Mouse (Mus musculus) kidney, postnatal 4 days (tissue): ENCODE measurements at regions not wholly inside any gene's neighbourhood (a gene's known extent, or its start where the extent isn't known, plus 50 kb on each side); places are given as distances from the start of the nearest gene placed in this dataset.
A peak's percentile ranks its signal among the peaks of the same experiment; 100 is the strongest.
"Not testable (repeated sequence)": the region's sequence is repeated elsewhere in the genome, so short reads cannot be mapped to it uniquely, and the experiment has no call there.

Experiments used
- DNase-seq, 2 experiments: peaks; one replicate each; pipeline ENCODE4 v3.0.0; 2021; ENCODE audit warnings: mixed read lengths in 2 of 2

DNA sequence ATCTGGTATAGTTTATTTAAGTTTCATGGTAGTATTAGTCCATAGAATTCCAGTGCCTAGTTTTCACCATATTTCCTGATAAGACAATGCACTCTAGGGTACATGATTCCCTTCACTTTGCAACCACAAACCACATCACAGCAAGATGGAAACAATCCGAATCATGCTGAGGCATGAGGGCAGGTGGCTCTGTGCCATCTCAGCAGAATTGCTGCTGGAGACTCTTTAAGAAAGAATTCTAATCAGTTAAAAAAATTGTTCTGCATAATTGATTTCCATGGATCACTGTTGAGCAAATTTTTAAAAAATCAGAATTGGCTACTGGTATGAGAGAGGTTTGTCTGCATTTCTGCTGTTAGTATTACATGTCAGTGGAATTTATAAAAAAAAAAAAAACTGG, 1451.1 kb upstream of the Pcdh20 start:
- DNase-seq: no peak

GRCm38 (mm10) chr14:89920586-89920985, 1449.4 kb upstream of the Pcdh20 start:
- DNase-seq: not testable (repeated sequence)

GRCm38 (mm10) chr14:89898701-89899227, 1427.6 kb upstream of the Pcdh20 start:
- DNase-seq: peak; percentile 2 to 8

GRCm38 (mm10) chr14:89898135-89898534, 1426.9 kb upstream of the Pcdh20 start:
- DNase-seq: not testable (repeated sequence)

DNA sequence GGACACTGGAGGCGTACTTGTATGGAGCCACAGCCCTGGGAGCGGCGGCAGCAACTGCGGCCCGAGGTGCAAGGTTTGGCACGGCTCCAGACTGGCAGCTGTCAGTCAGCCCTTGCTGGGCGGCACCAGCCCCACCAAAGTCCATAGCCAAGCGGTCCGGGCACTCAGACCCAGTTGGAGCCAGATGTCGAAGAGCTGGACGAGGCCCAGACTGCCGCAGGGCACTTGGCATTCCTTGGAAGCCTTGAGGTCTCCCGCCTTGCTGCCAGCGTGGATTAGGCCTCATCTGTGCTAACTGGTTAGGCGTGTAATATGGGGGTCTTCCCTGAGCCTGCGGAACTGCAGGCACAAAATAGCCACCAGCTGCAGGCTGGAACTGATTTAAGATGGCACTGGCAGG, 1425.7 kb upstream of the Pcdh20 start:
- DNase-seq: peak in 1 of 2 experiments; percentile 1
